Mouse (Mus musculus) lung, embryonic 16.5 days (tissue): ENCODE data around the gene Mthfsd. TPM values are rescaled to one million over a fixed set of nuclear protein-coding genes. Genes with fewer than 3 reads are reported as not detected.

Source experiments
- ATAC-seq: fragments of 200-750 bp; cut with Nextera tagmentation; 2 replicates; pipeline ENCODE4 v1.8.0; 2017; ENCODE audit warnings: low read depth, mild to moderate bottlenecking, moderate library complexity
- H3K27ac ChIP-seq: fragments of 300-500 bp; sonication (generic); 2 replicates; pipeline ENCODE4 v1.5.1; 2014; ENCODE audit warnings: mild to moderate bottlenecking, control low read depth, low read length
- H3K27me3 ChIP-seq: fragments of 300-500 bp; sonication (generic); 2 replicates; pipeline ENCODE4 v1.6.1; 2014; ENCODE audit warnings: low read depth, low read length, mixed read lengths; ENCODE audit not compliant: control insufficient read depth, insufficient read depth
- H3K36me3 ChIP-seq: fragments of 300-500 bp; sonication (generic); 2 replicates; pipeline ENCODE4 v1.6.1; 2014; ENCODE audit warnings: low read length; ENCODE audit not compliant: control insufficient read depth, insufficient read depth
- H3K4me1 ChIP-seq: fragments of 300-500 bp; sonication (generic); replicated peaks from 2 replicates; pipeline ENCODE4 v1.6.1; 2014; ENCODE audit warnings: low read length, mixed read lengths; ENCODE audit not compliant: control insufficient read depth, insufficient read depth
- H3K4me2 ChIP-seq: fragments of 300-500 bp; sonication (generic); 2 replicates; pipeline ENCODE4 v1.6.1; 2014; ENCODE audit warnings: low read depth, low read length, control low read depth
- H3K4me3 ChIP-seq: fragments of 300-500 bp; sonication (generic); 2 replicates; pipeline ENCODE4 v1.5.1; 2014; ENCODE audit warnings: mild to moderate bottlenecking, low read length, control low read depth
- H3K9ac ChIP-seq: fragments of 300-500 bp; sonication (generic); 2 replicates; pipeline ENCODE4 v1.6.1; 2014; ENCODE audit warnings: low read length, control low read depth
- H3K9me3 ChIP-seq: fragments of 300-500 bp; sonication (generic); 2 replicates; pipeline ENCODE4 v1.6.1; 2016; ENCODE audit warnings: low read length; ENCODE audit not compliant: control insufficient read depth
- WGBS: fragments of 180-500 bp; shearing (Covaris S2); extraction: QIAGEN DNeasy Blood & Tissue Kit; methylation state at CpG from one replicate; pipeline ENCODE4 v1.1.7; 2014; 5-methylcytosine and 5-hydroxymethylcytosine counted together
- polyA plus RNA-seq: library from polyadenylated mRNA; unstranded; fragments of >200 nt; fragmentation: Nextera tagmentation; extraction: Ambion mirVana; gene quantifications from 2 replicates; pipeline ENCODE4 v1.2.1, GENCODE M21; 2015

Mthfsd gene
- polyA plus RNA-seq, 1 experiment from 2014 or later: 50.6 TPM

GRCm38 (mm10) chr8:121125311-121125876 lies 17.2 kb upstream of the Mthfsd start:
- peak overlapping the region; percentile 75 for H3K4me2 ChIP-seq
- no peaks in the 10 kb centered on the region for H3K36me3 ChIP-seq
- WGBS: under 1% methylated on average over 35 of the region's 36 CpGs
- peak overlapping the region; percentile 48 for H3K4me3 ChIP-seq
- peak; percentile 67 for ATAC-seq
- H3K27me3 ChIP-seq: peaks cover 95% of the 10 kb centered on the region
- peak overlapping the region; percentile 66 for H3K27ac ChIP-seq
- H3K4me1 ChIP-seq: peaks cover 32% of the 10 kb centered on the region
- H3K9ac ChIP-seq: peak overlapping the region; percentile 61
- no peaks in the 10 kb centered on the region for H3K9me3 ChIP-seq

GRCm38 (mm10) chr8:121124547-121125239 lies 16.5 kb upstream of the Mthfsd start:
- Histone ChIP-seq H3K9ac (no peak overlapping the region), H3K27ac (no peak overlapping the region), H3K4me2 (peak overlapping the region; percentile 75), H3K27me3 (peaks cover 96% of the 10 kb centered on the region), H3K36me3 (no peaks in the 10 kb centered on the region), H3K4me3 (no peak overlapping the region), H3K9me3 (no peaks in the 10 kb centered on the region), H3K4me1 (peaks cover 32% of the 10 kb centered on the region)
- no peak; the same call in 1 of the 2 replicates for ATAC-seq
- WGBS: 9% methylated on average over 17 of the region's 17 CpGs

DNA sequence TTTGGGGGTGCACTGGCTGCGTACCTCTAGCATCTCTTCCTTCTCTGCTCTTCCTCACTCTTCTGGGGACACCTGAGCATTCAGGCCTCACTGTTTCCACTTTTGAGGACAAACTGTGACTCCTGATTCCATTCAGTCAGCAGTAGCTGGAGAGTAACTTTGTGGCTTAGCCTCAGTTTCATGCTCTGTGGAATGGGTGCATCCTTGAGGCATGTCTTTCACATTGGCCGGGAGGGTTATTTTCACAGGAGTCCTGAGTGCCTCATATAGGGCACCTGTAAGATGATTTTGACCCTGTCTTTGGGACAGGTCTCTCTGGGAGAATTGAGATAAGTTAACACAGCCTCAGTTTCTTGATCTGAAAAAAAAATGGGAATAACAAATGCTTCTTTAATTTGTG lies 14.9 kb upstream of the Mthfsd start:
- no peaks in the 10 kb centered on the region for H3K9me3 ChIP-seq
- no peak overlapping the region for H3K4me3 ChIP-seq
- peaks cover 94% of the 10 kb centered on the region for H3K27me3 ChIP-seq
- H3K27ac ChIP-seq: no peak overlapping the region
- WGBS: 61% methylated on average over 2 of the region's 2 CpGs
- no peak overlapping the region for H3K4me2 ChIP-seq
- no peak overlapping the region for H3K9ac ChIP-seq
- no peaks in the 10 kb centered on the region for H3K36me3 ChIP-seq
- peaks cover 24% of the 10 kb centered on the region for H3K4me1 ChIP-seq
- no peak for ATAC-seq

GRCm38 (mm10) chr8:121122368-121122767 lies 14.2 kb upstream of the Mthfsd start:
- WGBS: 52% methylated on average over 7 of the region's 7 CpGs
- H3K36me3 ChIP-seq: no peaks in the 10 kb centered on the region
- H3K4me1 ChIP-seq: peaks cover 22% of the 10 kb centered on the region
- peaks cover 94% of the 10 kb centered on the region for H3K27me3 ChIP-seq
- H3K4me2 ChIP-seq: no peak overlapping the region
- no peak overlapping the region for H3K4me3 ChIP-seq
- ATAC-seq: no peak
- H3K9ac ChIP-seq: no peak overlapping the region
- H3K9me3 ChIP-seq: no peaks in the 10 kb centered on the region
- H3K27ac ChIP-seq: no peak overlapping the region

DNA sequence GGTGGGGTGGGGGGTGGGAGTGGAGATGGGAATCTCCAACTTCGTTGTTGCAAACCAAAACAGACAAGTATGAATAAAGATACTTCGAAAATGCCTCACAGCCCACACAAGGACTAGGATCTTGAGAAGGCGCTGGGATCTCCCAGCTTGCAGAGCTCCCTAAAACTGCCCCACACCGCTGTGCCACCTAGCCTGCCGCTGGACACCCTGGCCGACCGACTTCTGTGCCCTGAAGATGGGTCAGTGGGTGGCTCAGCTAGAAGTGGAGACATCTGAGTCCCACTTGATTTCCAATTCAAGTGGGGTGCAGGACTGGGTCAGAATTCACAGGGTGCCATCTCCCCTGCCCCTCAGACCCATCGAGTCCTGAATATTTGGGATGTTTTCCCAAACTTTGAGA lies 13.5 kb upstream of the Mthfsd start:
- Histone ChIP-seq H3K4me1 (peaks cover 24% of the 10 kb centered on the region), H3K9ac (no peak overlapping the region), H3K4me3 (no peak overlapping the region), H3K36me3 (no peaks in the 10 kb centered on the region), H3K27me3 (peaks cover 95% of the 10 kb centered on the region), H3K9me3 (no peaks in the 10 kb centered on the region), H3K4me2 (no peak overlapping the region), H3K27ac (no peak overlapping the region)
- ATAC-seq: no peak
- 43% methylated on average over 8 of the region's 8 CpGs for WGBS

DNA sequence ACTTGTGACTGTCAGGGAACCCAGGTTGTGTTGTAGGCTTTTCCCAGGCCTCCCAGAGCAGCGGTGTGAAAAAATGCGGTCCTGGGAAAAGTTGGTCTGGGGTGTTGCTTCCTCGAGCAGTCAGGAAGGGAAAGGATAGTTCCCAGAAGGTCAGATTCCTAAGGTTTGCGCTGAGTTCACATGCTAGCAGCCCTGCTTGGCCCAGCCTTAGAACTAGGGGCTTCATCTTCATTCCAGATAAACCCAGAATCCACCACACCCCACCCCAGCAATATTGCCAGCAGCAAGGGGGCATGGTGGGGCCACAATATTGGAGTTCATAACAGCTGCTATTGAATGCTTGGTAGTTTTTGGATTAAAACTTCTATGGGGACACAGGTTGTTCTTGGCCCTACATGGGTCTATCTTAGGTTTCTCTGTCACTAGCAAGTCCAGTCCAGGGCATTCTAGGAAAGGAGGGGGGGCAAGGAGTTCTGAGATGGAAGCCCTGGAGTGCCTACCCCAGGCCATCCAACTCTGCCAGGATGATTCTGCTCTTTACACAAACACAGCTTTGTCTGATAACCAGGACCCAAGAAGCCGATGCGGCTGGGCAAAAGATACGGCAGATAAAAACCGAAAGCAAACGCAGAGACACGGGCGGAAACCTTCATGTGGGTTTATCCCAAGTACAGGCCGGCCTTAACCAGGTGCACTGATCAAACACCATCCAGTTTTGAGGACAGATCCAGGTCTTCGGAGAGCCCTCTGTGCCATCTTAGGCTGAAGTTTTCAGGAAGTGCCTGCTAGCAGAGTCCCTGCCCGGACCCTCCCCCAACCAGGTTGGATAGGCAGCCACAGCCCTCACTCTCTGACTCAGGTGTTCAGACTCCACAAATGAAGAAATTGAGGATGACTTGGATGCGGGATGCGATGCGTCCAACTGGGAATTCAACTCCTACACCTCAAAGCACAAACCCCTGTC lies 12.5 kb upstream of the Mthfsd start:
- no peak for ATAC-seq
- WGBS: 39% methylated on average over 17 of the region's 17 CpGs
- Histone ChIP-seq H3K4me3 (no peak overlapping the region; the same call in 1 of the 2 replicates), H3K36me3 (no peaks in the 10 kb centered on the region), H3K4me2 (no peak overlapping the region), H3K27me3 (peaks cover 92% of the 10 kb centered on the region), H3K9me3 (no peaks in the 10 kb centered on the region), H3K9ac (no peak overlapping the region), H3K27ac (no peak overlapping the region), H3K4me1 (peaks cover 19% of the 10 kb centered on the region)

DNA sequence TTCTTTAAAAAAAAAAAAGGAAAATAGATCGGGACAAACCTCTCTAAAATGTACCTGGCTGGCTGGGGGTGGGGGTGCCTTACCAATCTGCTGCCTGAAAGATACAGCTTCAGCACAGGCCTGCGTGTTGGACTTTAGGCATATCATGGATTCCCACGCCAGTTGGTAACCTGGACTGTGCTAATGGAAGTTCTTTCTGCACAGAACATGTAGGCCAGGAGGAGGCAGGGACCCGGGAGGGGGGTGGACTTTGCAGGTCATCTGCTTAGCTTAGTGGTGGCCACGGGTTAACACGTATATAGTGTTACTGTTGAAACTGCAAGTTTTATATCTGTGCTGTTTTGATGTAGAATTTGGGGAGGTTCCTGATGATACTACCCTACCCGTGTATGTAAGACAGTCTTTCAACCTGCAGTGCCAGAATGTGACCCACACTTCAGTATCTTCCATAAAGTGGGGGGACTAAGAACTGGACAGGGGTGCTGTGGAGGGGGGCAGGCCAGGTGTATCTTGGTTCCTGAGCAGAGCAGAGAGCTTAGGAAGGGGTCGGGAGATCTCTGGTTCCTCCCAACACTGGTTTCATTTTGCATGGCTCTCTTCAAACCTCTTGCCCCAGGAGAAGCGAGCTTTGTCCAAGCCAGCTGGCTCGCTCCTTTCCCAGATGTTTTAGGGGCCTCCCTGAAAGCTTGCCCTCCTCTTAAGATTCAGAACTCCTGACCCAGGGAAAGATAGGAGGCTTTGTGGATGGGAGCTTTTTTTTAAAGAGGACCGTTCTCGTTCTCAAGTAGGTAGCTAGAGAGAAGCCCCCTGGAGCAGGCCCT lies 11.7 kb upstream of the Mthfsd start:
- H3K36me3 ChIP-seq: no peaks in the 10 kb centered on the region

DNA sequence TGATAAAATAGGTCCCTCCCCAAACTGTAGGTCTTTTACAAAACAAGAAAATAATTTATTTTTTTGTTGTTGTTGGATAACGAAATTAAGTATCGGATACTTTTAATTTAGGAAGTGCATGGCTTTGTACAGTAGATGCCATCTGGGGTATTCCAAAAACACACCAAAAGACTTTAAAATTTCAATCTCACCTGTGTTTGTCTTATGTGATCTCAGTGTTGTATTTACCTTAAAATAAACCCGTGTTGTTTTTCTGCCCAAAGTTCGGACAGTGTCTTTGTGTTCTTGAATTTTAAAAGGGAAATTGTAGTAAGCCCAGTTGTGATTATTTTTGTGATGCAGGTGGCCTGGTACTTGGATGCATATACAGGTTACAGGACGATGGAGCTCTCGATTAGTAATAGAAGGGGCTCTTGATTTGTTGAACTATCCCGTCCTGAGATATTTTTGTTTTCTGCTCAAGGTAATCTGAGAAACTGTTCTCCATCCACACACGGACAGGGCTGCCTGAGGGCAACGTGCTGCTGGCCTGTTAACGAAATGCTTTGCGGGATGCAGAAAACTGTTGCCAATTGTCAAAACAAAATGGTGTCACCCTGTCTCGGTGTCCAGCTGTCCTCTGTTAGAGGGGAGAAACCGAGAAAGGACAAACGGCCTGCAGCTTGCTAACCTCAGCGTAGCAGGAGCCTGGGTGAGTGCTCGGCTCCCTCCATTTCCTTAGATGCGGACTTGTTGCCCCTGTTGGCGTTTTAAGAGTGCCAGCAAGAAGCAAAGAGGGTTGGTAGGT lies 10.6 kb upstream of the Mthfsd start:
- Histone ChIP-seq H3K4me3 (peak overlapping the region; percentile 61), H3K4me1 (peaks cover 13% of the 10 kb centered on the region), H3K36me3 (no peaks in the 10 kb centered on the region), H3K4me2 (no peak overlapping the region), H3K27me3 (peaks cover 94% of the 10 kb centered on the region), H3K9ac (no peak overlapping the region), H3K27ac (no peak overlapping the region), H3K9me3 (no peaks in the 10 kb centered on the region)
- ATAC-seq: no peak
- 16% methylated on average over 18 of the region's 18 CpGs for WGBS

More for the DNA sequence above, 11.7 kb upstream of the Mthfsd start:
- H3K4me2 ChIP-seq: no peak overlapping the region
- H3K4me1 ChIP-seq: peaks cover 13% of the 10 kb centered on the region
- H3K27ac ChIP-seq: no peak overlapping the region
- peaks cover 93% of the 10 kb centered on the region for H3K27me3 ChIP-seq
- H3K4me3 ChIP-seq: peak overlapping the region; percentile 19
- 32% methylated on average over 12 of the region's 12 CpGs for WGBS
- H3K9ac ChIP-seq: no peak overlapping the region
- H3K9me3 ChIP-seq: no peaks in the 10 kb centered on the region
- ATAC-seq: no peak
